Mouse (Mus musculus): ENCODE results near the gene Sf3b3. TPM values are rescaled to one million over a fixed set of nuclear protein-coding genes. Genes with fewer than 3 reads are reported as not detected.

Sf3b3 gene
- total RNA-seq, 1 experiment from 2014 or later = 81.6 TPM

DNA sequence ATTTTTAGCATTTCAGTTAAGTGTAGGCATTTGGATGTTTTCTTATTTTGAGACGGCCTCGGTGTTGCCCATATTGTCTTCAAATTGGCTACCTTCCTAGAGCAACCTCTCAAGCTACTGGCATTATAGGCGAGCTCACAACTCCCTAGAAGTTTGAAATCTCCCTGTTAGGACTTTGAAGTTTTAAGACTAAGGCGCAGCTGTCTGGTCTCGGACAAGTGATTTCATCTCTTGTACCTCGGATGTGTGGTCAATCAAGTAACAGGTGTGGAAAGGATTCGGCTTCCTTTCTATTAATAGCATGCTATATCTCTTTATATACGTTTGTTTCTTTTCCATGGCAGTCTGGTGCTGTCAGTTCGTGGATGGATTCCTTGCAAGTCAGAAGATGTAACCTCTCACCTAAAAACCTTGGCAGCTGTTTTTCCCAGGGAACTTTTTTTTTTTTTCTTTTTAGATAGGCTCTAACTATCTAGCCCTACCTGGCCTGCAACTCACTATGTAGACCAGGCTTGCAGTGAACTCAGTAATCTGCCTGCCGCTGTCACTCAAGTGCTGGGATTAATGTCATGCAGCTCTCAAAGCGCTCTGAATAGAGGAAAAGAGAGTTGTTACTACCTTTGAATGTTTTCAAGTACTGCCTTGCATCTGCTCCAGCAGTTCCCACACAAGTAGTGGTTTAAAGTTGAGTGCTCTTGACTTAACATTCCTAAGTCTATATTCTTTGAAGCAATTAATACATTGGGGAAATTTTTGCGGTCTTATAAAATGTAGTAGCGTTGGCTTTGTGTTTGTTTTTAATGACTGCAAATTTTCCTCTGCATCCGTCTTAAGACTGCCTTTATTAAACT is 1.3 kb upstream of the Sf3b3 start:
- DNase-seq = no peak

DNA sequence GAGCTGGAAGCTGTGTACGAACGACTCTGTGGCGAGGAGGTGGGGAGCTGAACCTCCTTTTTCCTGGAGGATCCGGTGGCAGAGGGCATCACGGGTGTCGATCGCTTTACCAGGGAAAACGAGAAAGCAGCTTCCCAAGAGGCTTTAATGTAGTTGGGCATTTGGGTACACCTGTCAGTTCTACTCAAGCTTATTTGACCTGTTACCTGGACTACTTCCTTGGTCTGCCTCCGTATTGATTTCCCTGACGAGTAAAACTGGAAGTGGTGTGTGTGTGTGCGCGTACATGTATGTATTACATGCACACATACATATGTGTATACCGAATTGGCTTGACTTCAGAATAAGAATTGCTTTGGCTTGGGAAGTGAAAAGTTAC is 573 bp upstream of the Sf3b3 start:
- no peak for DNase-seq

- no peak for DNase-seq
Measured at GRCm38 (mm10) chr8:110845821-110846404, 674 bp downstream of the Sf3b3 start.

GRCm38 (mm10) chr8:110844941-110845340 is 1.6 kb downstream of the Sf3b3 start:
- no peak for DNase-seq

DNA sequence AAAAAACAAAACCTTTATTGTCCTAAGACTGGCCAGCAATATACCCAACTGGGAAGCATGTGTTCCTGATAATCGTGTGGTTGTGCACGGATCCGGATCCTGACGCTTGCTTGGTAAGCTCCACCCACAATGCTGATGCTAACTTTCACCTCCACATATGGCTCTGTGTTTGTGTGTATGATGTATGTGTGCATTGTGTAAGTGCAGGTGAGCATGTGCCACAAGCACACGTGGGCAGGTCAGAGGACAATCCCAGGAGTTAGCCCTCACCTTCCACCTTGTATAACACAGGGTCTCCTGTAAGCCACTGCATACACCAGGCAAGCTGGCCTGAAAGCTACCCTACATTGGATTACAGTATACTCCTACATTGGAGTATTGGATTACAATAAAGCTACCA is 3.4 kb downstream of the Sf3b3 start:
- no peak for DNase-seq

DNA sequence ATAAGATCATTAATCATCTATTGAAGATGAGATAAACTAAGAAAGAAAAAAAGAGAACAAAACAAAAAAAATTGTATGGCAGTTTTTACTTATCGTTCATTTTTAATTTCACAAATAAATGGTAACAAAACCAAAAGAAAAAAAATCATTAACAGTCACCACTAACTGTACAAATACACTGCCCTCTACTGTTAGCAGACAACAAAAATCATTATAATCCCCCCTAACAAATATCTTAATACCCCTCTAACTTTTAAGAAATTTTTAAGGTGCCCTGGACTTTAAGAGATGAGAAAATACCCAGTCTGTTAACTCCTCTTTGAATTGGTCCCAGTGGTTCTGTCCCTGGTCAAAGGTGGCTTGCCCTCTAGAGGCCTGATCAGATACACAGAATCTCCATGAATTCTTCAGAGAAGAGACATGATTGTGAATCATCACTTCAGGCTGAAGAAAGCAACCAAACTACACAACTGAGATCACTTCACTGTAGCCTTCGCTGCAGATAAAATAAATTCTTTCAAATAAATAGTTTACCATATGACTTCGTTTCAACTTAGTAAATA is 4.5 kb downstream of the Sf3b3 start:
- DNase-seq = no peak

GRCm38 (mm10) chr8:110831956-110832355 is 14.6 kb downstream of the Sf3b3 start:
- DNase-seq = no peak

- no peak for DNase-seq
Measured at GRCm38 (mm10) chr8:110828511-110828910, 18.1 kb downstream of the Sf3b3 start.

GRCm38 (mm10) chr8:110824861-110825260 is 21.7 kb downstream of the Sf3b3 start:
- DNase-seq = no peak

GRCm38 (mm10) chr8:110821960-110822359 is 24.6 kb downstream of the Sf3b3 start:
- DNase-seq = no peak

GRCm38 (mm10) chr8:110820257-110820656 is 26.3 kb downstream of the Sf3b3 start:
- DNase-seq = no peak

GRCm38 (mm10) chr8:110818593-110818992 is 28.0 kb downstream of the Sf3b3 start:
- DNase-seq = no peak

DNA sequence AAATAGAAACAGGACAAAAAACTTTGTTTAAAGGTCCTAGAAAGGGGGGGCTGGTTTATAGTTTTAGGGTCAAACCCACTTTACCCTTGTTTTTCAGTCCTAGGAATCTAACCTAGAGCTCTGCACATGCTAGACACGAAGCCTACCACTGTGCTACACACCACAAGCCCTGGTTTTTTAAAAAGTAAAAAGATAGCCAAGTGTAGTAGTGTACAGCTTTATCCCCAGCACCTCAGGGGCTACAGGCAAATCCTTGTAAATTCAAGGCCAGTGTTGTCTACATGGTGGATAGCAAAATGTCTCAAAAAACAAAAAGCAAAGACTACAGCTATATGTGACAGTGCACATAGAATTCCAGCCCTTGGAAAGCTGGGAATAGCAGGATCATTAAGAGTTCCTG is 29.6 kb downstream of the Sf3b3 start:
- no peak for DNase-seq

- DNase-seq = no peak
Measured at GRCm38 (mm10) chr8:110815308-110815707, 31.3 kb downstream of the Sf3b3 start.

- DNase-seq = no peak
Measured at GRCm38 (mm10) chr8:110813081-110813812, 33.3 kb downstream of the Sf3b3 start.

DNA sequence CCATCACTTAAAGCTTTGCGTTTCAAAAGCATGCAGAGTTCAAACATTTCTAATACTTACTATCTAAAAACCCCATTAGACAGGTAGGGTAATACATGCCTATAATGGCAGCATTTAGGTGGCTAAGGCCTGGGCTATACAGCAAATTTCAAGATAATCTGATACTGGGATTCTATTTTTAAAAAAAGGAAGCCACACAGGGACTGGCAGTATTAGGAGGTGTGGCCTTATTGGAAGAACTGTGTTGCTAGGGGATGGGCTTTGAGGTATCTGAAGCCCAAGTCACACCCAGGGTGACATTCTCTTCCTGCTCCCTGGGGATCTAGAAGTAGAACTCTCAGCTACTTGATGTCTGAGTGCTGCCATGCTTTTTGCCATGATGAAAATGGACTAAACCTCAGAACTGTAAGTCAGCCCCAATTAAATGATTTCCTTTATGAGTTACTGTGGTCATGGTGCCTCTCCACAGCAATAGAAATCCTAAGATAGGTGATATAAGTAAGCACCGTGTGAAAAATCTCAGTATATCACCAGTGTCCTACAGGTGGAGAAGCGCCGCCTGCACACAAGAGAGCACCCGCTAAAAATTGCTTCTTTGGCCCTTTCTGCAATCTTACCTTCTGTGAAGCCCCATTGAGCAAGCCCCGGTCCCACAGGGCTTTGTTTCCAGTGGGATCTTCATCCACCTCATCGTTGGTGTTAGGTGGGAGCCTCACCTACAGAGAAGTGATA is 34.1 kb downstream of the Sf3b3 start:
- DNase-seq = no peak

DNA sequence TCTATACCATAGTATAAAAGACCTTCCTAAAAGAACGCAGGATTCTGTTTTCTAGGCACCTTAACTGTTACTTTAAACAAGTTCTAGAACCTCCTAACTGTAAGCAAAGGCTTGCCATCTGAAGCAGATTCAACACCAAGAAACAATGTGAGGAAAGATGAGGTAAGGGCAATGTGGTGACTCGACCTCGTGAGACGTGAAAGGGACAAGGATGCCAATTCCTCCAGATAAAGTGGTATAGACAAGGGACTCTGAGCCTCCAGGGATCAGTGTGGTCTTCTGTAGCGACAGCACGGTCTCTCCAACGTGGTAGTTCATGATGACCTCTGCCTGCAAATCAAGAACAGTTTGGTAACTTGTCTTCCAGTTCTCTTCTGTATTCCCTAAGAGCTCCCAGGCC is 34.8 kb downstream of the Sf3b3 start:
- DNase-seq = no peak

GRCm38 (mm10) chr8:110811116-110811515 is 35.5 kb downstream of the Sf3b3 start:
- no peak for DNase-seq

GRCm38 (mm10) chr8:110810481-110811065 is 36.0 kb downstream of the Sf3b3 start:
- DNase-seq = no peak

DNA sequence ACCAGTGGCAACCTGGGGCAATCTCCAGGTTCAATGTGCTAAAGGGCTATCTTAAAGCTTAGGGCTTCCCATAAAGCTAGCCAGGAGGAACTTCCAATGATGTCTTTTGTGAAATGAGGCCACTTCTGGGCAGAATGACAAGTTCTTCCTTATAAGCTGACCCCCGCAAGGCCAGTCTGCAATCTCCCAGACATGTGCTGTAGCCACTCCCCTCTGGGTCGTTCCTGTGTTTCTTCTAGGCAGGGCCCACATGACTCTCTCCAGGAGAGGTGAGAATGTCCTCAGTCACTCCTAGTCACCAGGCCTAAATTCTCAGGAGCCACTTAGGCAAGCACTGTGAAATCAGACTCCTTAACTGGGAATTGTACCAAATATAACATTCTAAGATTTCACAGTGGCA is 36.8 kb downstream of the Sf3b3 start:
- DNase-seq = no peak

DNA sequence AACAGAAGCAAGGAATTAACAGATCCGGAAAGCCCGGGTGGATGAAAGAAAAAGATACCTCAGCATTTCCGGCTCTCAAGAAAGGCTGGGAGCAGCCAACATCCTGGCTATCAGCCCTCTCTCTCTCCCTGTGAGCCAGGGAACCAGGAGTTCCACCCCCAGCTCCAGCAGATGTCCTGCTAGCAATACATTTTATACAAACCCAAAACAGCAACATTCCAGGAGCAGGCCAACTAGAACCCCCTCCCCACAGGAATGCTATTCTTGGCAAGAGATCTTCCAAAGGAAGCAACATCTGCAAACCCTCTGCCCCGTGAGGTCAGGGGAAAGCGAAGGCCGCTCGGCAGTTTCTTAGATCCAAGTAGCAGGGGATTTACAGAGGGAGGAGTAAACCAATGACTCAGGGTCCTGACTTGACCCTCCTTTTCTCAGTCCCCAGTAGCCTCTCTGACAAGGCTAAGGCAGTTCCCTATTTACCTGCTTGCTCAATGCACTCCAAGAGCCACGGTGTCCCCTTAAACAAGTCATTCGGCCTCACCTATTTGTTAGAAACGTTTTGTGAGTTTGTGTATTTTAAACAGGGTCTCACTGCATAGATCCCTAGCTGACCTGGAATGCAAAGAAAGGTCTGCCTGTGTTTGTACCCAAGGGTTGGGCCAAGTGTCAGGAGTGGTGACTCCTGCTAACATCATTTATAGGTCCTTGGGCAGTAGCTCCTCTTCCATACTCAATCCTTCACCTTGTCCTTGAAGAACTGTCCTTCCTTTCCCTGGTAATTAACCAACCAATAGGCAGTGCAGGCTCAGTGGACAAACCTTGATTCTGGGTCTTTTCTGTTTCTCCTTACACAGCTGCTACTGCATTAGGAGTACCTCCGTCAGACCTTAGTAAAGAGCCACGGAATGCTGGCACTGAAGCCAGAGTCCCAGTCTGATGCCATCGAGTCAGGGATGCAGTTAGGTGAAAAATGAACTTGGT is 37.8 kb downstream of the Sf3b3 start:
- no peak for DNase-seq

All from adrenal gland, postnatal 25 days (tissue).